Mouse (Mus musculus): ENCODE data around the gene Otub1. TPM values are rescaled to one million over a fixed set of nuclear protein-coding genes. Genes with fewer than 3 reads are reported as not detected.
A peak's percentile ranks its signal among the peaks of the same experiment; 100 is the strongest.

Otub1 gene
- polyA plus RNA-seq, 1 experiment from 2014 or later = 231 TPM

DNA sequence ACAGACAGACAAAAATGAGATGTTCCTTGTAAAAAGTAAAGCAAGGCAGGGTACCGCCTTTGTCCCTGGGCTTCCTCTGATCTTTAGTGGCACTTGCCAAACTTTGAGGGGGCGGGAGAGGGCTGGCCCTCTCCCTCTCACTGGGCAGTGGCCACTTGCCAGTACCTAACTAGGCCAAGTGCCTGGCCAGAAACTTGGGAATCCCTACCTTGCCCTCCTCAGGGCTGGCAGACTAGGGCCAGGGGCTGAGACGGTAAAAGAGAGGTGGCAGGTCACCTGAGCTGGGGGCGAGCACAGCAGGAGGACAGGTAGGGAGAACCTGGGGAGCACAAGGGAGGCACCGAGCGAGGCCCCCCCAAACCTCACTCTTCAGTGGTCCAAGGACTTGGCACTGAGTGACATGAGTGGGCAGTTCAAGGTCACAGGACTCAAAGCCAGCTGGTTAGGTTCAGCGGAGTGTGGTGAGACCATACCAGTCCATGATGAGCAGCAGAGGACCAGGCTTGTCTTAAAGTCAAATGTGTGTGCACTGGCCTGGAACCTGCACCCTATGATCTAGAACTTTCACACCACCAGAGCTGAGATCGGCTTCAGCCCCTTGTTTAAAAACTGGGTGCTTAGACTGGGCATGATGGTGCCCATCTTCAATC, 25.2 kb downstream of the Otub1 start:
- H3K4me2 ChIP-seq (replicated peaks; ENCODE audit: low read depth, low read length) = no peak overlapping the region
- no peaks in the 10 kb centered on the region for H3K9me3 ChIP-seq (ENCODE audit: low read length)
- no peak overlapping the region for H3K9ac ChIP-seq (replicated peaks; ENCODE audit: low read length)
- no peak for ATAC-seq (ENCODE audit: low FRiP score, low TSS enrichment)
- H3K4me1 ChIP-seq (ENCODE audit: insufficient read depth, low read length) = peaks cover 58% of the 10 kb centered on the region
- H3K27me3 ChIP-seq (ENCODE audit: insufficient read depth, low read length) = peaks cover 26% of the 10 kb centered on the region; the same call in 1 of the 2 replicates
- no peak overlapping the region for H3K27ac ChIP-seq (ENCODE audit: low read length)
- H3K36me3 ChIP-seq (ENCODE audit: insufficient read depth, low read length) = no peaks in the 10 kb centered on the region
- 75% methylated on average over 8 of the region's 8 CpGs for WGBS
- no peak overlapping the region for H3K4me3 ChIP-seq (ENCODE audit: low read length)

DNA sequence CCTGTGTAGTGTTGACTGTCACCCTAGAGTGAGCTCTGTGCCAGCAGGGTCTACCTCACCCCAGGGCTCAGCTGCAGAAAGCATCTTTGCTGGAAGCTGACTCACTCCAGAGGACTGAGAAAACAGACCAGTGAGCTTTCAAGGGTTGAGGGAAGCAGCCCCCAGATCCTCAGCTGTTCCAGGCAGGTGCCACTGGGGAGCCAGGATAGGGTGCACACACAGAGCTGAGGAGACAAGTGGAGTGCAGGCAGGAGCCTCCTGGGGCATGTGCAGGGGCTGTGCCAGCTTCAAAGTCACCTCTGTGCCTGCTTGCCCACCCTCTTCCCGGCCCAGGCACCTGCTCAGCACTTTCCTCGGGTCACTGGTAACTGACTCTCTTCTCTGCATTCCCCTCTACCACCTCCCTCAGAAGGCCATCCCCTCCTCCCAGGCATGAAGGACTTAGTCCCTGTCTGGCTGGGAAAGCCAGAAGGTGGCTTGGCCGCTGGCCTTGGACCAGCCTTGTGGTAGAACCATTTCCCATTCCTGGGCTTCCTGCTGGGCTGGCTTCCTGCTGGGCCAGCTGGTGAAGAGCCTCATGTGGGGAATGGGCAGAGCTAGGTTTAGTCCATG, 27.2 kb downstream of the Otub1 start:
- Histone ChIP-seq H3K4me3 (ENCODE audit: low read length) (no peak overlapping the region), H3K4me1 (ENCODE audit: insufficient read depth, low read length) (peaks cover 49% of the 10 kb centered on the region), H3K27ac (ENCODE audit: low read length) (peak overlapping the region; percentile 75), H3K4me2 (replicated peaks; ENCODE audit: low read depth, low read length) (no peak overlapping the region), H3K9me3 (ENCODE audit: low read length) (no peaks in the 10 kb centered on the region), H3K27me3 (ENCODE audit: insufficient read depth, low read length) (peaks cover 23% of the 10 kb centered on the region; the same call in 1 of the 2 replicates), H3K9ac (replicated peaks; ENCODE audit: low read length) (no peak overlapping the region), H3K36me3 (ENCODE audit: insufficient read depth, low read length) (no peaks in the 10 kb centered on the region)
- 19% methylated on average over 3 of the region's 3 CpGs for WGBS
- ATAC-seq (ENCODE audit: low FRiP score, low TSS enrichment) = peak; percentile 68

DNA sequence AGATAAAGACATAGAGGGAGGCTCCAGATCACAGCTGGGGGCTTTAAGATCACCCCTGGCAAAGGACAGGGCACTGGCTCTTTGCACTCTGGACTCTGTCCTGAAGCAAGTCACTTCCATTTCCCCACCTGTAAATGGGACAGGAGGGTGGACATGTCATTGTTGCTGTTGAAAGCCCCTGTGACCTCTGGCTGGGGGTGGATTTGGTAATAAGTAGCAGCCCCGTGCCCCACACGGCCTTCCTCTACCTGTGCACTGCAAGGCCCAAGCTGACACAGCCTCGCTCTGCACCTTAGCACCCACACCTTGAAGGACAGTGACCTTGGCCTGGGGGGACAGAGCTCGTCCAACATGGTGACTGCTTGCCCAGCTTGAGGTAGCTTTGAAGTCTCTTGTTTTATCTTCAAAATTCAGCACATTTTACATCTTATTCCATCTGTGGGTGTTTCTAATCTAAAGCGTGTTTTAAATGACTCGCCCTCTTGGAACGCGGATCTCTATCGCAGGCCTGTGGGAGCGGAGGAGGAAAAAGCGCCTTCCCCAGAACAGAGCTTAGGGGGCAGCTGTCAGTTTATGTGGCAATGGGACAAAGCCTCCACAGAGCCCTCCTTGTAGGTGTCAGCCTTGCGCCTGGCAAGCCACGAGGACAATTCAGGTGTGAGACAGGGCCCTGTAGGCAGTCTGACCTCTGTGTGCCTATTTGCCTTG, 28.2 kb downstream of the Otub1 start:
- Histone ChIP-seq H3K4me2 (replicated peaks; ENCODE audit: low read depth, low read length) (no peak overlapping the region), H3K27ac (ENCODE audit: low read length) (peak overlapping the region; percentile 75; the same call in 1 of the 2 replicates), H3K4me1 (ENCODE audit: insufficient read depth, low read length) (peaks cover 42% of the 10 kb centered on the region), H3K9me3 (ENCODE audit: low read length) (no peaks in the 10 kb centered on the region), H3K36me3 (ENCODE audit: insufficient read depth, low read length) (no peaks in the 10 kb centered on the region), H3K27me3 (ENCODE audit: insufficient read depth, low read length) (peaks cover 15% of the 10 kb centered on the region; the same call in 1 of the 2 replicates), H3K4me3 (ENCODE audit: low read length) (no peak overlapping the region), H3K9ac (replicated peaks; ENCODE audit: low read length) (no peak overlapping the region)
- no peak for ATAC-seq (ENCODE audit: low FRiP score, low TSS enrichment)
- WGBS = 64% methylated on average over 13 of the region's 13 CpGs

DNA sequence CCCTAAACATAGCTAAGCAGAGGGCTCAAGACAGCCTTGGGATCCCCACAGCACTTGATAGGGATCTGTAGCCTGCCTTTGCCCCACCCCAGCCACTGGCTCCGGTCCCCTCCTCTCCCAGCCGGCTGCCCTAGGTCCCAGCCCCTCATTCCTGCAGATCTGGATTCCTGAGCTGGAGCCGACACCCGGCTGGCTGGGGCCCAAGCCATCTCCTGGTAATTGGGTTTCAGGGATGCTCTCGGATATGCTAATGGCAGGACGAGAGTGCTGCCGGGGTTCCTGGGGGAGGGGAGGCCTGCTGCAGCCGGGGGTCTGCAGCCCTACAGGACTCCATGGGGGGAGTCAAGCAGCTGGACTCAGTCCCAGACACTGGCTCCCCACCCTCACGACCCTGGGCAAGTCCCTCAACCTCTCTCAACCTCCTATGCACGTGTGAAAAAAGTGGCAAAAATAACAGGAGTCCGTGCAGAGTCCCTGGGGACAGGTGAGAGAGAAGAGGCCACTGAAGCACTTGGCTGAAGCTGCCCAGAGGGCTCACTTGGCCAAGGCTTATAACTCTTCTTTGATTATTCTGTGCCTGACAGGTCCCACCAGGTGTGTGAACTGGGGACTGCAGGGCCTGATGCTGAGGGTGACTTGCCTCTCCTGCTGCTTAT, 29.9 kb downstream of the Otub1 start:
- 0 out of 2 replicates have a peak overlapping the region, but pooled peaks have one; percentile 21 for H3K27ac ChIP-seq (ENCODE audit: low read length)
- 12% methylated on average over 11 of the region's 11 CpGs for WGBS
- no peak overlapping the region for H3K4me3 ChIP-seq (ENCODE audit: low read length)
- H3K4me1 ChIP-seq (ENCODE audit: insufficient read depth, low read length) = peaks cover 47% of the 10 kb centered on the region
- no peaks in the 10 kb centered on the region for H3K36me3 ChIP-seq (ENCODE audit: insufficient read depth, low read length)
- H3K4me2 ChIP-seq (replicated peaks; ENCODE audit: low read depth, low read length) = no peak overlapping the region
- H3K27me3 ChIP-seq (ENCODE audit: insufficient read depth, low read length) = peaks cover 11% of the 10 kb centered on the region; the same call in 1 of the 2 replicates
- no peaks in the 10 kb centered on the region for H3K9me3 ChIP-seq (ENCODE audit: low read length)
- no peak for ATAC-seq (ENCODE audit: low FRiP score, low TSS enrichment)
- no peak overlapping the region for H3K9ac ChIP-seq (replicated peaks; ENCODE audit: low read length)

DNA sequence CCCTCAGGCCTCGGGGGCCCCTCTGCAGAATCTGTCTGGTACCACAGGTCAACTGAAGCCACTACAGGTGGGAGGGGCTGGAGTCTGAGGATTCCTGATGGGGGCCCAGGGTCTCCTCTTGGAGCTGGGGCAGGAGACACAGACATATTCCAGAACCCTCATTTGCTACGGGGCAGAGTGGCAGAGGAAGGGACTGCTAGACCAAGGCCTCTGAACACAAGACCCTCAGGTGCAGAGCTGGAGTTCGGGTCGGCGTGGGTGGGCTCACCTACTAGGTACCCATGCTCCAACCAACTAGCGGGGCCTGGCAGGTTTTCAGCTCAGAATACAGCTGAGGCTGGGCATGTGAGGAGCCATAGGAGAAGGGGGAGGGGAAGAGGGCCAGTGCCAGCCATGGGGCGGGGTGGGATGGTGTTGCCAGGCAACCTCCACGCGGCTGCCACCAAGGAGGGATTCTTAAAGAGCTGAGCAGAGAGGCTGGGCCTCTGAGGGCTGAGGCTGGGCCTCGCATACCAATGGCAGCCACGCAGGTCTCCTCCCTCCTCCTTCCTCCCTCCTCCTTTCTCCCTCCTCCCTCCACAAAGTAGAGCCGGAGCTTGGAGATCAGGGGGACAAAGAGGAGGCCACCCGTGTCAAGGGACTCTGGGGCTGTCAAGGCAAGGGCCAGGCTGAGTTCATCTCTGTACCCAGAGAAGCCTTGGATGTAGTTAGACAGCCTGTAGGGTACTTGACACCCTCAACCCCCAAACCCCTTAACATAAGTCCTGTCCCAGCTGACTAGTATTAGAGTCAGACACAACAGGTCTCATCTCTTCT, 33.9 kb downstream of the Otub1 start:
- H3K4me3 ChIP-seq (ENCODE audit: low read length) = no peak overlapping the region
- ATAC-seq (ENCODE audit: low FRiP score, low TSS enrichment) = peak; percentile 89
- 15% methylated on average over 13 of the region's 13 CpGs for WGBS
- H3K9me3 ChIP-seq (ENCODE audit: low read length) = no peaks in the 10 kb centered on the region
- peaks cover 14% of the 10 kb centered on the region for H3K27me3 ChIP-seq (ENCODE audit: insufficient read depth, low read length)
- no peaks in the 10 kb centered on the region for H3K36me3 ChIP-seq (ENCODE audit: insufficient read depth, low read length)
- H3K4me1 ChIP-seq (ENCODE audit: insufficient read depth, low read length) = peaks cover 33% of the 10 kb centered on the region
- no peak overlapping the region for H3K4me2 ChIP-seq (replicated peaks; ENCODE audit: low read depth, low read length)
- H3K9ac ChIP-seq (replicated peaks; ENCODE audit: low read length) = no peak overlapping the region; the same call in 1 of the 2 replicates
- no peak overlapping the region for H3K27ac ChIP-seq (ENCODE audit: low read length)

DNA sequence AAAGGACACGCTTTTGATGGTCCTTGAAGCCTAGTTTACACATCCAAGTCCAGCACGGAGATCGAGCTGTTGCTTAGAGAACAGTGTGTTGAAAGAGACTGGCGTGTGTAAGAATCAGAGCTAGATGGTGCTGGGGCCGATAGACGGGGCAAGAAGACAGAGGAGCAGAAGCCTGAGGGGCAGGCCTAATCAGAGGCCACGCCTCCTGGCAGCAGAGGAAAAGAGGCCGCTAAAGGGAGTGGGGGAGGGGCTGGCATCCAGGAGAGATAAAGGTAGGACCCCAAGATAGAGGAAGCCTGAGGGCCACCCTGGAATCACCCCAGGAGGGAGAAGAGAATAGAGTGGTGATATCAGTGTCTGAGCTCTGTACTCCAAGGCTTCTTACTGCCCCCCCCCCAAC, 34.7 kb downstream of the Otub1 start:
- Histone ChIP-seq H3K4me3 (ENCODE audit: low read length) (no peak overlapping the region), H3K27ac (ENCODE audit: low read length) (no peak overlapping the region), H3K4me1 (ENCODE audit: insufficient read depth, low read length) (peaks cover 33% of the 10 kb centered on the region), H3K4me2 (replicated peaks; ENCODE audit: low read depth, low read length) (no peak overlapping the region), H3K9me3 (ENCODE audit: low read length) (no peaks in the 10 kb centered on the region), H3K36me3 (ENCODE audit: insufficient read depth, low read length) (no peaks in the 10 kb centered on the region), H3K27me3 (ENCODE audit: insufficient read depth, low read length) (peaks cover 17% of the 10 kb centered on the region), H3K9ac (replicated peaks; ENCODE audit: low read length) (0 out of 2 replicates have a peak overlapping the region, but pooled peaks have one; percentile 14)
- peak; percentile 22; the same call in 1 of the 2 replicates for ATAC-seq (ENCODE audit: low FRiP score, low TSS enrichment)
- 16% methylated on average over 8 of the region's 8 CpGs for WGBS

DNA sequence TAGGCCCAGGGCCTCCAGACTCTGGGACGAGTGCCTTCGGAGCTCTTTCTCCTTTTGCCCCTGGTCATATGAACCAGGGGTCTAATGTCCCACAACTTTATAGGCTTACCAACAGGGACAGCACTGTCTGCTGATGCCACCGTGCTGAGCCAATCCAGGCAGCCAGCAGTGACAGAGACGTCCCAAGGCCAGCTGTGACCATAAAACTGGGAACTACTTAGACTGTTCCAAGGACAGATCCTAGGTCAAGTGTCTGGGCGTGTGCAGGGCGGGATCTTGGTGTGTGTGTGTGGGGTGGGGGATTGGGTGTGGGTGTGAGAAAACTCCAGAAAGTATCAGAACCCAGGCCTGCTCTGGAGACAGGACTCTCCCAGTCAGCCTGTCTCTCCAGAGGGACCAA, 35.2 kb downstream of the Otub1 start:
- Histone ChIP-seq H3K27me3 (ENCODE audit: insufficient read depth, low read length) (peaks cover 22% of the 10 kb centered on the region), H3K36me3 (ENCODE audit: insufficient read depth, low read length) (no peaks in the 10 kb centered on the region), H3K27ac (ENCODE audit: low read length) (no peak overlapping the region), H3K4me3 (ENCODE audit: low read length) (no peak overlapping the region), H3K4me2 (replicated peaks; ENCODE audit: low read depth, low read length) (no peak overlapping the region), H3K4me1 (ENCODE audit: insufficient read depth, low read length) (peaks cover 29% of the 10 kb centered on the region), H3K9me3 (ENCODE audit: low read length) (no peaks in the 10 kb centered on the region), H3K9ac (replicated peaks; ENCODE audit: low read length) (0 out of 2 replicates have a peak overlapping the region, but pooled peaks have one; percentile 14)
- no peak for ATAC-seq (ENCODE audit: low FRiP score, low TSS enrichment)
- WGBS = 57% methylated on average over 6 of the region's 6 CpGs

DNA sequence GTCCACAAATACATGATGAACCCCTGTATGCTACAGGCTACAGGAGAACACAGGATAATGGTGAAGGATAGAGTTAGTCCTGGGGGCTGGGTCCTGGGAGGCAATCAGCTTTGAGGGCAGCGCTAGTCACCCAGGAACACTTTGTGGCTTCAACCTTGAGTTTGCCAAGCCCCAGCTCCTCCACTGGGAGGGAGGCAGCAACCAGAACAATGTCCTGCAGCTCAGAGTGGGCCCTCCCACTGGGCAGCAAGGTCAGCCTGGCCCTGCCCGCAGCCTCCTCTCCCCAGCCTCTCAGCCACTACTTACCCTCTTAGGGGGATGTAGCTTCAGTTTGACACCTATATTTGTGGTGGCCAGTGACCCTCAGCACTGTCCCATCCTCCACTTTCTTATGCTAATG, 37.7 kb downstream of the Otub1 start:
- Histone ChIP-seq H3K36me3 (ENCODE audit: insufficient read depth, low read length) (no peaks in the 10 kb centered on the region), H3K9me3 (ENCODE audit: low read length) (no peaks in the 10 kb centered on the region), H3K4me1 (ENCODE audit: insufficient read depth, low read length) (peaks cover 47% of the 10 kb centered on the region), H3K9ac (replicated peaks; ENCODE audit: low read length) (no peak overlapping the region), H3K4me2 (replicated peaks; ENCODE audit: low read depth, low read length) (no peak overlapping the region), H3K4me3 (ENCODE audit: low read length) (no peak overlapping the region), H3K27me3 (ENCODE audit: insufficient read depth, low read length) (peaks cover 42% of the 10 kb centered on the region), H3K27ac (ENCODE audit: low read length) (no peak overlapping the region)
- ATAC-seq (ENCODE audit: low FRiP score, low TSS enrichment) = no peak
- 38% methylated on average over 2 of the region's 2 CpGs for WGBS

DNA sequence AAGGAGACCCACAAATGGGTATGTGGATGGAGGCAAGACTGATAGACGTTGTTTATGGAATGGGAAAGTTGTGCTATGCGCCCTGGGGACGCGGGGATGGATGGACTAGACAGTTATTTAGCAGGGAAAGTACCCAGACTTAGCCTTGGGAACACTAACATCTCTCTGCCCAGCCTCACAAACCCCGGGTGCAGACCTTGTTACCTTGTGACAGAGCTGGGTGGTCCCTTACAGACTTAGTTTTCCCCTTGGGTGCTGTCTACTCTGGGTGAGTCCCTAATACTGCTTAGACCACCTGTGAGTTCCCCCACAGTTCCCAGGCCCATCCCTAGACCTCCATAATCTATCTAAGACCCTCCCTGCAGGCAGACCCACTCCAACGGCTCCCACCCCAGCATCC, 39.3 kb downstream of the Otub1 start:
- 12% methylated on average over 6 of the region's 6 CpGs for WGBS
- no peaks in the 10 kb centered on the region for H3K36me3 ChIP-seq (ENCODE audit: insufficient read depth, low read length)
- H3K27me3 ChIP-seq (ENCODE audit: insufficient read depth, low read length) = peaks cover 49% of the 10 kb centered on the region

More for the DNA sequence above, 39.3 kb downstream of the Otub1 start:
- no peak overlapping the region for H3K27ac ChIP-seq (ENCODE audit: low read length)
- no peaks in the 10 kb centered on the region for H3K9me3 ChIP-seq (ENCODE audit: low read length)
- H3K9ac ChIP-seq (replicated peaks; ENCODE audit: low read length) = no peak overlapping the region
- H3K4me2 ChIP-seq (replicated peaks; ENCODE audit: low read depth, low read length) = no peak overlapping the region
- H3K4me3 ChIP-seq (ENCODE audit: low read length) = no peak overlapping the region
- ATAC-seq (ENCODE audit: low FRiP score, low TSS enrichment) = no peak
- peaks cover 38% of the 10 kb centered on the region for H3K4me1 ChIP-seq (ENCODE audit: insufficient read depth, low read length)
